Comparison of ENCODE assay signal across 8 mouse cellular contexts in the genomic region with DNA sequence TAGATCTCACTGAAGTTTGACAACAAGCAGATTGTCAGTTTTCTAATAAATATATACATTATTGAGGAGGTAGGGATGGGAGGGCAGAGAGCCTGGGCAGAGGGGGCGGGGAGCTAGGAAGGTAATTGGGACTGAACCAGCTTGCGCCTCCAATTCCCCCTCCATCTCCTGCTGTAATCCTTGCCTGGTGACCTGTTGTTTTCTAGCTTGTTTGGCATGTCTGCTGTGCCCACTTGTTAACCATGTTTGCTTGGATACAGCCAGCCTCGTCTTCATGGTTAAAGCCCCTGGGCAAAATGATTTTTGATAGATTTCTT. TPM values are rescaled to one million over a fixed set of nuclear protein-coding genes. Genes with fewer than 3 reads are reported as not detected.
A peak's percentile ranks its signal among the peaks of the same experiment; 100 is the strongest.
DNase-seq lines count a peak whose midpoint lies in the region; ATAC-seq and TF ChIP-seq lines count a peak whose summit lies in the region.

No protein-coding gene starts in this region.

- ATAC-seq in forebrain, postnatal 0 days, result peak; percentile 37
- peak; percentile 48; the same call in 1 of the 2 replicates for ATAC-seq in midbrain, postnatal 0 days (ENCODE audit: low FRiP score)

- H3K4me1 ChIP-seq in forebrain, postnatal 0 days (ENCODE audit: insufficient read depth), result peaks cover 10% of the 10 kb centered on the region
- H3K4me1 ChIP-seq in midbrain, postnatal 0 days (ENCODE audit: insufficient read depth, low read length), result no peaks in the 10 kb centered on the region

- WGBS in forebrain, postnatal 0 days, result 1% methylated on average over 3 of the region's 3 CpGs
- WGBS in midbrain, postnatal 0 days, result 0% methylated on average over 3 of the region's 3 CpGs

- TF ChIP-seq CTCF in layer of hippocampus, adult 2 months (conservative IDR thresholded peaks at IDR 0.05), result no peak
- TF ChIP-seq CTCF in forebrain, postnatal 0 days (IDR thresholded peaks at IDR 0.05; ENCODE audit: low read depth), result no peak
- TF ChIP-seq CTCF in midbrain, postnatal 0 days (IDR thresholded peaks at IDR 0.05), result no peak

- no peaks in the 10 kb centered on the region for H3K27me3 ChIP-seq in forebrain, postnatal 0 days (ENCODE audit: insufficient read depth, low read length)
- no peaks in the 10 kb centered on the region for H3K27me3 ChIP-seq in midbrain, postnatal 0 days (ENCODE audit: insufficient read depth, low read length)

- H3K27ac ChIP-seq in layer of hippocampus, adult 2 months, result peak overlapping the region; percentile 99
- peak overlapping the region; percentile 70 for H3K27ac ChIP-seq in forebrain, postnatal 0 days (ENCODE audit: low read depth, low read length)
- peak overlapping the region; percentile 80 for H3K27ac ChIP-seq in midbrain, postnatal 0 days (ENCODE audit: low read depth, low read length)

- 0 out of 2 replicates have a peak, but pooled peaks cover under 1% of the 10 kb centered on the region for H3K36me3 ChIP-seq in forebrain, postnatal 0 days (ENCODE audit: insufficient read depth)
- peaks cover 4% of the 10 kb centered on the region; the same call in 1 of the 2 replicates for H3K36me3 ChIP-seq in midbrain, postnatal 0 days (ENCODE audit: insufficient read depth, low read length)

- peak overlapping the region; percentile 84 for H3K9ac ChIP-seq in forebrain, postnatal 0 days
- peak overlapping the region; percentile 85 for H3K9ac ChIP-seq in midbrain, postnatal 0 days (replicated peaks; ENCODE audit: low read length, poor library complexity, severe bottlenecking)

- peak overlapping the region; percentile 78 for H3K4me2 ChIP-seq in forebrain, postnatal 0 days (ENCODE audit: low read depth)
- H3K4me2 ChIP-seq in midbrain, postnatal 0 days (ENCODE audit: low read depth, low read length, poor library complexity, severe bottlenecking), result peak overlapping the region; percentile 83

- peak in 1 of 2 experiments; percentile 24 for DNase-seq in layer of hippocampus, adult 2 months (ENCODE audit: low spot score in 2 of 2)
- DNase-seq in layer of hippocampus, adult 9-10 months (ENCODE audit: low spot score), result no peak
- peak; percentile 65 for DNase-seq in cerebellum, adult 8-10 months
- DNase-seq in forebrain, postnatal 0 days, result no peak
- peak; percentile 37 for DNase-seq in midbrain, postnatal 0 days (ENCODE audit: low spot score)
- no peak for DNase-seq in testis, postnatal 14 days (ENCODE audit: low spot score)
- no peak for DNase-seq in thymus, postnatal 14 days
- DNase-seq in adrenal gland, adult 2 months, result no peak

- H3K4me3 ChIP-seq in layer of hippocampus, adult 2 months, result peak overlapping the region; percentile 83
- H3K4me3 ChIP-seq in forebrain, postnatal 0 days (ENCODE audit: low read depth, low read length), result peak overlapping the region; percentile 79
- H3K4me3 ChIP-seq in midbrain, postnatal 0 days (ENCODE audit: low read depth, low read length), result peak overlapping the region; percentile 80

- no peaks in the 10 kb centered on the region for H3K9me3 ChIP-seq in forebrain, postnatal 0 days (ENCODE audit: low read length)
- H3K9me3 ChIP-seq in midbrain, postnatal 0 days (ENCODE audit: low read length), result no peaks in the 10 kb centered on the region

RNA-seq across cellular contexts. Expression of a gene that starts 0.5 kb away (rescaled TPM):
- 100 to 1,000 TPM; 226 to 248 TPM for total RNA-seq in layer of hippocampus, adult 2 months (2021)
- 15.1 and 16.9 TPM in 2 replicates for total RNA-seq in forebrain, postnatal 0 days (2014; rRNA removed)
- polyA plus RNA-seq in forebrain, postnatal 0 days (2015; fragmentation: Nextera tagmentation; extraction: Ambion mirVana), result 2.5 and 5.2 TPM in 2 replicates
- 24.2 and 26.4 TPM in 2 replicates for total RNA-seq in midbrain, postnatal 0 days (2014; rRNA removed)
- polyA plus RNA-seq in midbrain, postnatal 0 days (2015; fragmentation: Nextera tagmentation; extraction: Ambion mirVana), result 7.3 and 9.6 TPM in 2 replicates
- 10 to 100 TPM in 1 of 2 experiments, 1 to 10 TPM in 1; 9.6 to 11.9 TPM for total RNA-seq in adrenal gland, adult 2 months (2021)
- 0.87 and 1.2 TPM in 2 replicates for polyA plus RNA-seq in adrenal gland, adult 2 months (2012; rRNA removed)

Comparison
In these comparisons a context has a peak if more than half of its experiments do, and no peak if none do; other contexts are left out.
1. DNase-seq: peak in cerebellum, adult 8-10 months (single experiment) and midbrain, postnatal 0 days (single experiment); none in layer of hippocampus, adult 9-10 months (single experiment), forebrain, postnatal 0 days (single experiment), testis, postnatal 14 days (single experiment), thymus, postnatal 14 days (single experiment) and adrenal gland, adult 2 months (single experiment).
2. Peak in every context shown above with its lines, with median percentiles within 50 percentile points of each other: H3K27ac ChIP-seq and H3K4me3 ChIP-seq.